Mouse (Mus musculus): ENCODE results near the gene Fbxl17. TPM values are rescaled to one million over a fixed set of nuclear protein-coding genes. Genes with fewer than 3 reads are reported as not detected.

The Fbxl17 gene
- polyA plus RNA-seq, 1 experiment, result 27.5 TPM

- peak overlapping the region; percentile 83; the same call in 1 of the 2 replicates for H3K27ac ChIP-seq (ENCODE audit: insufficient read depth, low read length)
- peaks cover 6% of the 10 kb centered on the region; the same call in 1 of the 2 replicates for H3K4me1 ChIP-seq (ENCODE audit: control insufficient read depth, insufficient read depth, low read length)
- peak overlapping the region; percentile 68 for H3K4me3 ChIP-seq (ENCODE audit: insufficient read depth, low read length)
- TF ChIP-seq CTCF (IDR thresholded peaks at IDR 0.05; ENCODE audit: borderline replicate concordance, insufficient read depth, low read length) (no peak), POLR2A (IDR thresholded peaks at IDR 0.05; ENCODE audit: low read depth, low read length) (no peak)
Observed at GRCm38 (mm10) chr17:63498717-63499635, 841 bp downstream of the Fbxl17 start.

- peaks cover 8% of the 10 kb centered on the region; the same call in 1 of the 2 replicates for H3K4me1 ChIP-seq (ENCODE audit: control insufficient read depth, insufficient read depth, low read length)
Observed at GRCm38 (mm10) chr17:63498182-63498716, 1.6 kb downstream of the Fbxl17 start.

GRCm38 (mm10) chr17:63497206-63497731, 2.5 kb downstream of the Fbxl17 start:
- Histone ChIP-seq H3K27ac (ENCODE audit: insufficient read depth, low read length) (no peak overlapping the region), H3K4me1 (ENCODE audit: control insufficient read depth, insufficient read depth, low read length) (peaks cover 14% of the 10 kb centered on the region; the same call in 1 of the 2 replicates), H3K4me3 (ENCODE audit: insufficient read depth, low read length) (peak overlapping the region; percentile 68)
- no peak for TF ChIP-seq CTCF (IDR thresholded peaks at IDR 0.05; ENCODE audit: borderline replicate concordance, insufficient read depth, low read length)
- TF ChIP-seq POLR2A (IDR thresholded peaks at IDR 0.05; ENCODE audit: low read depth, low read length), result no peak

More at GRCm38 (mm10) chr17:63498182-63498716, 1.6 kb downstream of the Fbxl17 start:
- Histone ChIP-seq H3K4me3 (ENCODE audit: insufficient read depth, low read length) (peak overlapping the region; percentile 68), H3K27ac (ENCODE audit: insufficient read depth, low read length) (no peak overlapping the region)
- no peak for TF ChIP-seq POLR2A (IDR thresholded peaks at IDR 0.05; ENCODE audit: low read depth, low read length)
- TF ChIP-seq CTCF (IDR thresholded peaks at IDR 0.05; ENCODE audit: borderline replicate concordance, insufficient read depth, low read length), result no peak

DNA sequence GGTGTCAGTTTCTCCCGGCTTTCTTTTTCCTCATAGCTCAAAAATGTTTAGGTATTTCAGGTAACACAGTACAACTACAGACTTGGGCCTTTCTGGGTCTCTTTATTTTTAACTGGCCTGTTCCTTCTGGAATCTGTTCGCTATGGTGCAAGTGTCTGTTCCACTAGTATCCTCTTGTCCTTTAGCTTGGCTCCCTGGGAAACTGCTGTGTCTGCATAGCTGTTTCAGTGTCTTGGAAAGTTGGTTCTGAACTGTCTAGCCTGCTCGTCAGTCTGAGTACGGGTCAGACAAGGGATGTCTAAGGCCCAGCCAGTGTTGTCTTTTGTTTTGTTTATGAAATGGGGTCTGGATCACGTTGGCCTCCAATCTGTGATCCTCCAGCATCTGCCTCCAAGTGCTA, 3.7 kb downstream of the Fbxl17 start:
- H3K4me1 ChIP-seq (ENCODE audit: control insufficient read depth, insufficient read depth, low read length), result peaks cover 14% of the 10 kb centered on the region; the same call in 1 of the 2 replicates
- H3K27ac ChIP-seq (ENCODE audit: insufficient read depth, low read length), result no peak overlapping the region
- no peak overlapping the region for H3K4me3 ChIP-seq (ENCODE audit: insufficient read depth, low read length)
- no peak for TF ChIP-seq CTCF (IDR thresholded peaks at IDR 0.05; ENCODE audit: borderline replicate concordance, insufficient read depth, low read length)

DNA sequence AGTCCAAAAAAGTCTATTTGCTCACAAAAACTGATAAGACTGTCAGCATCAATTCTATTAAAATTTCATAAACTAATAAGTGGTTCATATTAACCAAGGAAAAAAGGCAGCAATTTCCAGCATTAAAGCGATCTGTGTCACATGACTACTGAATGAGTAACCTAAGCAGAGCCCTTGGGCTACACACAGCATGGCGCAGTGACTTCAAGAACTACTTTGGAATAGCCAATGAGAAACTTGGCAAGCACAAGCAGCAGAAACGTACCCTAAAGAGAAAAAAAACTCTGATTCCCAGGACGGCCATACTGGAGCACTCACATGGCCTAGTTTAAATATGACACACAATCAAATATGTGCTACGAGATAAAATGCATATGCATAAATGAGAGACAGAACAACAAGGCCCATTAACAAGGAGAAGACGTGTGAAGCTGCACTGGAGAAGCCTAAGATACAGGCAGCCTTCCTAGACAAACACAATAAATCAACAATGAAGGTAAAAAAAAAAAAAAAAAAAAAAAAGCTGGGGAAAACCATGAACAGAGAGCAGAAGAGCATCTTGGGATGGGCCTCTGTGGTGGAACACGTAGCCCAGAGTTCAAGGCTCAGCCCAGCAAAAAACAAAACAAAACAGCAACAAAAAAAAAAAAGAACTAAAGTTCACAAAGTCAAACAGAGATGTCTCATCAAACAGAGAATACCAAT, 5.8 kb downstream of the Fbxl17 start:
- TF ChIP-seq POLR2A (IDR thresholded peaks at IDR 0.05; ENCODE audit: low read depth, low read length), result no peak
- TF ChIP-seq CTCF (IDR thresholded peaks at IDR 0.05; ENCODE audit: borderline replicate concordance, insufficient read depth, low read length), result no peak
- peaks cover 14% of the 10 kb centered on the region; the same call in 1 of the 2 replicates for H3K4me1 ChIP-seq (ENCODE audit: control insufficient read depth, insufficient read depth, low read length)
- H3K4me3 ChIP-seq (ENCODE audit: insufficient read depth, low read length), result no peak overlapping the region
- H3K27ac ChIP-seq (ENCODE audit: insufficient read depth, low read length), result no peak overlapping the region; the same call in 1 of the 2 replicates

DNA sequence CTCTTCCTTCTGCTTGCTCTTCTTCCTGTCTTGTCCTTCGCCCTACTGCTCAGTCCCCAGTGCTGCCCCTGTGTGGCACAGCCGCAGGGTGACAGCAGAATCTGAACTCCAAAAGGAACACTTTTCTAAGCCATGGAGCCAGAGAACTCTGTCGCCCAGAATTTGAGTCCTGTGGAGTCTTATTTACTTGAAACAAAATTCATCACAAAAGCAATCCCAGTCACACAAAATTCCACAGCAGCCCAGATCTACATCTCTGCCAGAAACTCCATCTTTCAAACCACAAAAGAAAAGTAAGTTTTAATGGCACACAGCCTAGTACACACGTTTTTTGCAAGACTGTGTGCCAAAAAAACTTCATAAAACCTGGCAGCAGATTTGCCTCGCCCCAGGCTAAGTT, 6.5 kb downstream of the Fbxl17 start:
- H3K4me1 ChIP-seq (ENCODE audit: control insufficient read depth, insufficient read depth, low read length), result peaks cover 14% of the 10 kb centered on the region; the same call in 1 of the 2 replicates
- TF ChIP-seq POLR2A (IDR thresholded peaks at IDR 0.05; ENCODE audit: low read depth, low read length), result no peak
- TF ChIP-seq CTCF (IDR thresholded peaks at IDR 0.05; ENCODE audit: borderline replicate concordance, insufficient read depth, low read length), result no peak
- H3K27ac ChIP-seq (ENCODE audit: insufficient read depth, low read length), result peak overlapping the region; percentile 46
- H3K4me3 ChIP-seq (ENCODE audit: insufficient read depth, low read length), result no peak overlapping the region

- H3K4me1 ChIP-seq (ENCODE audit: control insufficient read depth, insufficient read depth, low read length), result peaks cover 14% of the 10 kb centered on the region; the same call in 1 of the 2 replicates
- H3K4me3 ChIP-seq (ENCODE audit: insufficient read depth, low read length), result no peak overlapping the region
- TF ChIP-seq POLR2A (IDR thresholded peaks at IDR 0.05; ENCODE audit: low read depth, low read length) (no peak), CTCF (IDR thresholded peaks at IDR 0.05; ENCODE audit: borderline replicate concordance, insufficient read depth, low read length) (no peak)
- peak overlapping the region; percentile 46 for H3K27ac ChIP-seq (ENCODE audit: insufficient read depth, low read length)
Observed at GRCm38 (mm10) chr17:63492665-63493273, 7.0 kb downstream of the Fbxl17 start.

DNA sequence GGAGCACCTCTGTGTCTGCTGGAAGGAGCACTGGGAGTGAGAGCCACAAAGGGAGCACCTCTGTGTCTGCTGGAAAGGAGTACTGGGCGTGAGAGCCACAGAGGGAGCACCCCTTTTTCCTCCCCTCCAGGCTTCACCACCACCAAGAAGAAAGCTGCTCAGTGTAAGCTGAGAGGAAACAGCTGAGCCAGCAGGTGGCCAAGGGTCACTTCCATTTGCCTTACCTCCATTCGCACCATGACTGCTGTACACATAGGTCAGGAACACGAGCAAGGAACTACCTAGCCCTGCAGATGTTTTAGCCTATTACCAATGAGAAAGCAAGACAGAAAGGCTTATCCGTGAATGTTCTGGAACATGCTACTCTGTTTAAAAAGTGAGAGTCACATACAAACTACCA, 10.3 kb downstream of the Fbxl17 start:
- Histone ChIP-seq H3K27ac (ENCODE audit: insufficient read depth, low read length) (no peak overlapping the region), H3K4me1 (ENCODE audit: control insufficient read depth, insufficient read depth, low read length) (peaks cover 9% of the 10 kb centered on the region; the same call in 1 of the 2 replicates), H3K4me3 (ENCODE audit: insufficient read depth, low read length) (no peak overlapping the region)
- TF ChIP-seq CTCF (IDR thresholded peaks at IDR 0.05; ENCODE audit: borderline replicate concordance, insufficient read depth, low read length), result no peak

- H3K4me1 ChIP-seq (ENCODE audit: control insufficient read depth, insufficient read depth, low read length), result no peaks in the 10 kb centered on the region
- no peak overlapping the region for H3K4me3 ChIP-seq (ENCODE audit: insufficient read depth, low read length)
- H3K27ac ChIP-seq (ENCODE audit: insufficient read depth, low read length), result no peak overlapping the region
- no peak for TF ChIP-seq POLR2A (IDR thresholded peaks at IDR 0.05; ENCODE audit: low read depth, low read length)
- TF ChIP-seq CTCF (IDR thresholded peaks at IDR 0.05; ENCODE audit: borderline replicate concordance, insufficient read depth, low read length), result peak; percentile 81; the same call in 1 of the 2 replicates
Observed at GRCm38 (mm10) chr17:63467866-63468265, 32.0 kb downstream of the Fbxl17 start.

Data from embryonic fibroblast, embryonic 13.5 days (primary cell).